Mouse (Mus musculus) ES-E14 (cell line): Measurements from ENCODE around the gene Ntrk2.

Source experiments
- ZC3H11A ChIP-seq: IDR thresholded peaks from 2 replicates; pipeline ENCODE4 v1.6.1; 2012; ENCODE audit warnings: low read depth, mild to moderate bottlenecking, inconsistent platforms, low read length, borderline replicate concordance
- ZNF384 ChIP-seq: IDR thresholded peaks from 2 replicates; pipeline ENCODE4 v1.6.1; 2012; ENCODE audit warnings: low read depth, low read length, inconsistent platforms

DNA sequence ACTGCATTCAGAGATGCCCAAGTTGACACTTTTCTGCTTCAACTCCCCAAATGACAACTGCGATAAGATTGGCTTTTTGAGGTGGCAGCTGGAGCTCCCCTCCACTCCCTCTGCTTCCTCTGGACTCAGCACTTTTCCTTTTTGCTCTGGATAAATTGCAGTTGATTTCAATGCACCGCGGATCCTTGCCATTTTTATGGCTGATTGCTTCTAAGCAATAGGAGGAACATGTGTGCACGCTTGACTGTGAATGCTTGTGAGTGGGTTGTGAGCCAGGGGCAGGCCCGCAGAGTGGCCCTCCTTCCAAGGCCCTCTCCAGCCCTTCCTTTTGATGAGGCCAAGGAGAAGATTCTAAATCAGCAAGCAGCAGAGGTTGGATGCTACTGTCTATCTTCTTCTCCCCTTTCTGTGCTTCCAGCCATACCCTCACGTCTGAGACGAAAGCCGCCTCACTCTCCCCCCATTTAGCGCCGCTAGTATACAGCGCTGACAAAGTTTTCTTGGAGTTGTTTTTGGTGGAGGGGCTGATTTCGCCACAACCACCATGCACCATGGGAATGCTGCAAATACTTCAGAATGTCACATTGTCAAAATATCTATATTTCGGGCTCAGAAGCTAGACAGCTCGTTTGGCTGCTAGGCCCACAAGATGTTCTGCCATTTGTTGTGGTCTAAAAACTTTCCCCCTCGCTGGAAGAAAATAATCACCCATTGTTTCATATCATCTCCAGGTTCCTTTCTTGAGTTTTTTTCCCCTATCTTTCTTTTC lies 122.5 kb downstream of the Ntrk2 start:
- TF ChIP-seq ZNF384 (no peak), ZC3H11A (no peak)
